11 mouse cellular contexts compared by ENCODE assay signal in the genomic region with DNA sequence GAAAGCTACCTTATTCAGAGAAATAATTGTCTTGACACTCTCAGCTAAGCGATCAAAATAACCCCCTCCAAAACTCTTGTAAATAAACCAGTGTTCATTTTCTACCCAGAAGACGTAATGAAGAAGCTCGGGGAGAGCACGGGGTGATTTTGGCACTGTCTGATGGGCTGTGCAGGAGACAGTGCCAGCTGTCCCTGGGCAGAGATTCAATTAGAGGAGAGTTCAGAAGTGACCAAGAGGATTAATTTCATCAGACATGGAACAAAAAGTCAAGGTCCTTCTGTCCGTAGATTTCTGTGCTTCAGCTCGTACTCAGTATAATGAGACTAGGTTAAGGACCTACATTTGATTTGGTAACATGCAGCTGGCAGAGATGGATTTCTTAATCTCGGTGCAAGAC.
DNase-seq lines count a peak whose midpoint lies in the region; ATAC-seq and TF ChIP-seq lines count a peak whose summit lies in the region.
"Had no signal": no experiment of that assay in that cellular context is flagged by ENCODE, and none has a peak within 500 bp of the region (broad histone marks: within the 10 kb centered on the region; RNA-seq: fewer than 3 reads in every experiment).

No protein-coding gene starts in this region.

- TF ChIP-seq CTCF in heart, adult 2 months (IDR thresholded peaks at IDR 0.05), result no peak

- no peaks in the 10 kb centered on the region for H3K27me3 ChIP-seq in heart, adult 2 months (ENCODE audit: control insufficient read depth, insufficient read depth, low read length)
- H3K27me3 ChIP-seq in midbrain, embryonic 16.5 days (ENCODE audit: control insufficient read depth, insufficient read depth, low read depth, low read length), result no peaks in the 10 kb centered on the region
- H3K27me3 ChIP-seq in midbrain, embryonic 10.5 days (ENCODE audit: low read depth, poor library complexity, severe bottlenecking), result no peaks in the 10 kb centered on the region
- H3K27me3 ChIP-seq: intestine, embryonic 15.5 days; neural tube, embryonic 13.5 days had no signal

- DNase-seq in heart, adult 2 months, result peak in 1 of 2 experiments; percentile 67
- no peak for DNase-seq in heart, postnatal 25 days (ENCODE audit: low spot score)
- DNase-seq in midbrain, embryonic 10.5 days (ENCODE audit: low spot score), result no peak
- DNase-seq in cerebellum, postnatal 14 days, result peak; percentile 84 to 86
- DNase-seq in retina, postnatal 7 days (ENCODE audit: low read depth, low spot score), result peak; percentile 13
- DNase-seq in urinary bladder, adult 2 months (ENCODE audit: low spot score), result no peak
- no peak for DNase-seq in T-cell, adult 2 months (ENCODE audit: low spot score)

- peak; percentile 70; the same call in 1 of the 2 replicates for TF ChIP-seq EP300 in heart, adult 2 months (IDR thresholded peaks at IDR 0.05; ENCODE audit: insufficient read depth, low read depth, low read length)

- 55% methylated on average over 7 of the region's 7 CpGs for WGBS in heart, adult 2 months
- 60% methylated on average over 7 of the region's 7 CpGs for WGBS in midbrain, embryonic 16.5 days
- WGBS in midbrain, embryonic 10.5 days, result 92% methylated on average over 7 of the region's 7 CpGs

- H3K36me3 ChIP-seq in heart, adult 2 months (ENCODE audit: control insufficient read depth, insufficient read depth, low read length), result peaks cover 2% of the 10 kb centered on the region
- no peaks in the 10 kb centered on the region for H3K36me3 ChIP-seq in midbrain, embryonic 16.5 days (ENCODE audit: control insufficient read depth, insufficient read depth, low read length)
- H3K36me3 ChIP-seq in midbrain, embryonic 10.5 days, result no peaks in the 10 kb centered on the region
- H3K36me3 ChIP-seq: intestine, embryonic 15.5 days; neural tube, embryonic 13.5 days had no signal

- ATAC-seq in midbrain, embryonic 16.5 days, result 0 out of 2 replicates have a peak, but pooled peaks have one; percentile 30
- ATAC-seq: intestine, embryonic 15.5 days had no signal

- H3K4me2 ChIP-seq in midbrain, embryonic 16.5 days (ENCODE audit: low read length), result no peak overlapping the region
- H3K4me2 ChIP-seq: intestine, embryonic 15.5 days; neural tube, embryonic 13.5 days had no signal

- H3K9me3 ChIP-seq in midbrain, embryonic 16.5 days (replicated peaks; ENCODE audit: control insufficient read depth, low read length, poor library complexity, severe bottlenecking), result no peaks in the 10 kb centered on the region
- no peaks in the 10 kb centered on the region for H3K9me3 ChIP-seq in midbrain, embryonic 10.5 days (replicated peaks)
- H3K9me3 ChIP-seq: intestine, embryonic 15.5 days; neural tube, embryonic 13.5 days had no signal

- H3K79me2 ChIP-seq in heart, adult 2 months (replicated peaks; ENCODE audit: control insufficient read depth, insufficient read depth, low read length), result no peaks in the 10 kb centered on the region

- peak overlapping the region; percentile 74 for H3K27ac ChIP-seq in heart, adult 2 months
- no peak overlapping the region for H3K27ac ChIP-seq in midbrain, embryonic 16.5 days (ENCODE audit: low read length)
- H3K27ac ChIP-seq in midbrain, embryonic 10.5 days (replicated peaks), result no peak overlapping the region
- H3K27ac ChIP-seq: intestine, embryonic 15.5 days; macrophage; neural tube, embryonic 13.5 days had no signal

- H3K9ac ChIP-seq in heart, adult 2 months (ENCODE audit: low read depth, low read length), result no peak overlapping the region
- no peak overlapping the region for H3K9ac ChIP-seq in midbrain, embryonic 16.5 days (ENCODE audit: low read depth, low read length)
- H3K9ac ChIP-seq: intestine, embryonic 15.5 days; neural tube, embryonic 13.5 days had no signal

- no peak overlapping the region for H3K4me3 ChIP-seq in heart, adult 2 months
- no peak overlapping the region for H3K4me3 ChIP-seq in midbrain, embryonic 16.5 days (ENCODE audit: low read depth, low read length)
- no peak overlapping the region for H3K4me3 ChIP-seq in midbrain, embryonic 10.5 days
- H3K4me3 ChIP-seq: intestine, embryonic 15.5 days; neural tube, embryonic 13.5 days had no signal

- no peak for TF ChIP-seq POLR2A in heart, adult 2 months (IDR thresholded peaks at IDR 0.05; ENCODE audit: insufficient read depth, low read depth, low read length)

- H3K4me1 ChIP-seq in heart, adult 2 months (ENCODE audit: control insufficient read depth, insufficient read depth, low read length), result peaks cover 1% of the 10 kb centered on the region
- peaks cover 2% of the 10 kb centered on the region; the same call in 1 of the 2 replicates for H3K4me1 ChIP-seq in midbrain, embryonic 16.5 days (ENCODE audit: control insufficient read depth, insufficient read depth, low read length)
- H3K4me1 ChIP-seq in midbrain, embryonic 10.5 days, result peaks cover 8% of the 10 kb centered on the region; the same call in 1 of the 2 replicates
- H3K4me1 ChIP-seq: intestine, embryonic 15.5 days had no signal

- intact Hi-C loops in heart, adult 2 months (cut with DNase I), result no loop called here
- intact Hi-C loops in heart, postnatal 25 days (cut with DNase I), result loop anchor here (5.0 to 10.0 kb wide), 2 partner anchors 64 to 143 kb away; no protein-coding TSS in a partner anchor

Comparison
In these comparisons a context has a peak if more than half of its experiments do, and no peak if none do; other contexts are left out.
1. DNase-seq: peak in cerebellum, postnatal 14 days (2 of 2) and retina, postnatal 7 days (single experiment); none in heart, postnatal 25 days (single experiment), midbrain, embryonic 10.5 days (single experiment), urinary bladder, adult 2 months (single experiment) and T-cell, adult 2 months (single experiment).